Mouse (Mus musculus): Measurements from ENCODE around the gene Dusp5. TPM values are rescaled to one million over a fixed set of nuclear protein-coding genes. Genes with fewer than 3 reads are reported as not detected.

Dusp5 gene
- polyA plus RNA-seq, 1 experiment from 2014 or later = 2.9 TPM

DNA sequence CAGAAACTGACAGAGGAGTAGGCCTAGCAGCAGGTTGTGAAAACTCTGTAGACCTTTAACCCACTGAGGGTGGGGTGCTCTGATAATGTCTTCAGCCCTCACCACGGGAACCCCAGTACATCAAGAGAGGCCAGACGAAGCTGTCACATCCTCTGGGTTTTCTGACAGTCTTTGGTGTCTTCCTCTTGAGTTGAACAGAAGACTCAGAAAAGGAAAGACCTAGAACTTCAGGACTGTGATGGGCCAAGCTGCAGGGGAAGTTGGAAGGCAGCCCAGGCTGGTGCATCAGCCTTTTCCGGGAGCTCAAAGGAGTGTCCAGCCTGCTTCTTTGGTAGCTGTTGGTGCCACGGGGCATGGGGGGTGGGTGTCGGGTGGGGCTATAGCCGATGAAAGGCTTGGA is 6.5 kb downstream of the Dusp5 start:
- H3K27ac ChIP-seq (replicated peaks) = no peak overlapping the region
- no peaks in the 10 kb centered on the region for H3K36me3 ChIP-seq
- no peak overlapping the region for H3K4me3 ChIP-seq
- no peaks in the 10 kb centered on the region for H3K4me1 ChIP-seq
- ATAC-seq (replicated peaks) = no peak
- H3K9ac ChIP-seq (replicated peaks) = no peak overlapping the region
- WGBS = 81% methylated on average over 6 of the region's 6 CpGs
- no peak overlapping the region for H3K4me2 ChIP-seq (replicated peaks)
- H3K9me3 ChIP-seq = no peaks in the 10 kb centered on the region
- H3K27me3 ChIP-seq = peaks cover 16% of the 10 kb centered on the region; the same call in 1 of the 2 replicates

DNA sequence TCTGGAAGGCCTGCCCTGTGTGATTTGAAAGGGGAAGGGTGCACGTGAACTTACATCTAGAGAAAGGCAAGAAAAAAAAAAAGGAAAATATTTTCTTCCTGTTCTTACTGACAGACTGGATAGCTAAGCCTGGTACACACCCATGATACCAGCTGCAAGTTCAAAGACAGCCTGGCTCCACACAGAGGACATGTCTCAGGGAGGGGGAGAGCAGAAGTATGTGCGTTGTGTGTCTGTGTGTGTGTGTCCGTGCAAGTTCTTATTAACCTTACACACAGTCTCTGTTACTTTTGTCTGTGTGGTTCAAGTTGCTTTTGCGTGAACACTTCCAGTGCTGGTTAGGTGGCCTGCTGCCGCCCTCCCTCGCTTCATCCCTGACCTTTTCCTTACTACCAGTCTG is 7.3 kb downstream of the Dusp5 start:
- H3K27me3 ChIP-seq = peaks cover 7% of the 10 kb centered on the region; the same call in 1 of the 2 replicates
- no peaks in the 10 kb centered on the region for H3K9me3 ChIP-seq
- 91% methylated on average over 6 of the region's 6 CpGs for WGBS
- no peak overlapping the region for H3K4me3 ChIP-seq
- no peak for ATAC-seq (replicated peaks)
- no peak overlapping the region for H3K9ac ChIP-seq (replicated peaks)
- no peaks in the 10 kb centered on the region for H3K36me3 ChIP-seq
- no peak overlapping the region for H3K4me2 ChIP-seq (replicated peaks)
- H3K4me1 ChIP-seq = no peaks in the 10 kb centered on the region
- H3K27ac ChIP-seq (replicated peaks) = no peak overlapping the region

DNA sequence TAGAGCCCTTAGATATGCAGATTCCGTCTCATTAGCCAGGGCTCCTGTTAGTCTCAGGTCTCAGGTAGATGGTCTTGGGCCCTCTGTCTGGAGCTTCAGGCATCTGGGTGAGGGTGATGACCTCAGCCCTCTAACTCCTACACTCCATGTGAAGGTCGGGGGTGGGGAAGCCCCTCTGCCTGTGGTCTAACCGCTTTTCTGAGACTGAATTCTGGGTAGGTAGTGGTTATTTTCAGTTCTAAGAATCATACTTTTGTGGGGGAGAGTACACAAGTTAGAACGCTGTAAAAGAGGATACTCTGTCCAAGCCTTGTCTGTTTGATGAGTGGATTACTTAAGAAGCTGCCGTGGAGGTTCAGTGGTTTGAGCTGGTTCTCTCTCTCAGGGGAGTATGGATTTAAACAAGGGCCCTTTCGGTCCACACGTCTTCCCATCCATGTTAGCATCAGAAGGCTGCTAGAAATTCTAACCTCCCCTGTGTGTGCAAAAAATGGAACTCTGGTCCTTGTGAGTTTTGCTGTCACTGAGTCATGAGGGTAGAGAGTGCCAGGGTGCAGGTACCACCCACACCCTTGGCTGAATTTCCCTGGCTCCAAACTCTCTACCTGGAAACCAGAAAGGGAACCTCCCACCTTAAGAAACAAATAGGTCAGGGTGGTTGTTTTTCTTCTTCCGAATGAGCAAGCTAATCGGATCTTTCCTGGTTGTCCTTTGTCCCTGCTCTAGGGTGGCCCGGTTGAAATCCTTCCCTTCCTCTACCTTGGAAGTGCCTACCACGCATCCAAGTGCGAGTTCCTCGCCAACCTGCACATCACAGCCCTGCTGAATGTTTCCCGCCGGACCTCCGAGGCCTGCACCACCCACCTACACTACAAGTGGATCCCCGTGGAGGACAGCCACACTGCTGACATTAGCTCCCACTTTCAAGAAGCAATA is 8.1 kb downstream of the Dusp5 start:
- WGBS = 78% methylated on average over 17 of the region's 17 CpGs
- H3K4me2 ChIP-seq (replicated peaks) = no peak overlapping the region
- no peak overlapping the region for H3K27ac ChIP-seq (replicated peaks)
- no peaks in the 10 kb centered on the region for H3K9me3 ChIP-seq
- H3K9ac ChIP-seq (replicated peaks) = no peak overlapping the region
- no peaks in the 10 kb centered on the region for H3K36me3 ChIP-seq
- no peaks in the 10 kb centered on the region for H3K4me1 ChIP-seq
- no peak overlapping the region for H3K4me3 ChIP-seq
- H3K27me3 ChIP-seq = peaks cover under 1% of the 10 kb centered on the region; the same call in 1 of the 2 replicates
- ATAC-seq (replicated peaks) = no peak

DNA sequence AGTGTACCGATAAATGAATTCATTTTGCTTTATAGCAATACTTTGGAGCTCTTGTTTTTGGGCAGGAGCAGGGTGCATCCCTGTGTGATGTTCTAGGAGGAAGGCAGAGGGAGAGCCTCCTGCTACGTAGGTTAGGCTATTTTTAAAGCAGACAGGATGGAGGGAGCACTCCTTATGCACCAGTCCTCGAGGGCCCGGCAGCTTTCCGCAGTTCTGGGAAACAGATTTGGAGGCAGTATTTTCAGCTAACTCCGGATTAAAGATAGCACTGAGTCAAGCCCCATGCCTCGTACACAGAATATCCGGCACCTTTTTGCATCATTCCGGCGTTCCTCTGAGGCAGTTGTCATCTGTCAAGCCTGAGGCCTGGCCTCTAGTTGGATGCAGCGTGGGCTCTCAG is 9.1 kb downstream of the Dusp5 start:
- Histone ChIP-seq H3K4me2 (replicated peaks) (no peak overlapping the region), H3K4me3 (no peak overlapping the region), H3K4me1 (no peaks in the 10 kb centered on the region), H3K36me3 (no peaks in the 10 kb centered on the region), H3K9ac (replicated peaks) (no peak overlapping the region), H3K9me3 (no peaks in the 10 kb centered on the region), H3K27ac (replicated peaks) (no peak overlapping the region), H3K27me3 (no peaks in the 10 kb centered on the region)
- 95% methylated on average over 11 of the region's 11 CpGs for WGBS
- ATAC-seq (replicated peaks) = no peak

DNA sequence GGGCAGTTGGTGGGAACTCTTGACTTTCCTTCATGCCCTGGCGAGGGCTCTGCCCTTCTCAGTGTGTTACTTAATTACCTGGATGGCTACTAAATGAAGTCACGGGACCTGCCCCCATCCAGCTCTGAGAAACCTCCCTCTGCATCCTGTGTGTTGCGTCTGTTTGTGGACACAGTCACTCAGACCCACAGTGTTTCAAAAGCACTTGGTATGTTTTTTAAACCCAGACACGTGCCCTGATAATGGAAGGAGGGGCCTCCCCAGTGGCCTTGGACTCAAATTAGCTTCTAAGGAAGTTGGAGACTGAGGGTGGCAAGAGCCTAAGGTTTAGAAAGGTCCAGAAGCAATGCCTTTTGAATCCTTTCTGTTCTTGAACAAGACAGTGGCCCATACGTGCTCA is 9.9 kb downstream of the Dusp5 start:
- no peak overlapping the region for H3K4me2 ChIP-seq (replicated peaks)
- no peak overlapping the region for H3K4me3 ChIP-seq
- no peak overlapping the region for H3K27ac ChIP-seq (replicated peaks)
- H3K9me3 ChIP-seq = no peaks in the 10 kb centered on the region
- no peaks in the 10 kb centered on the region for H3K4me1 ChIP-seq
- WGBS = 66% methylated on average over 5 of the region's 5 CpGs
- no peaks in the 10 kb centered on the region for H3K27me3 ChIP-seq
- H3K9ac ChIP-seq (replicated peaks) = no peak overlapping the region
- ATAC-seq (replicated peaks) = no peak
- H3K36me3 ChIP-seq = no peaks in the 10 kb centered on the region

DNA sequence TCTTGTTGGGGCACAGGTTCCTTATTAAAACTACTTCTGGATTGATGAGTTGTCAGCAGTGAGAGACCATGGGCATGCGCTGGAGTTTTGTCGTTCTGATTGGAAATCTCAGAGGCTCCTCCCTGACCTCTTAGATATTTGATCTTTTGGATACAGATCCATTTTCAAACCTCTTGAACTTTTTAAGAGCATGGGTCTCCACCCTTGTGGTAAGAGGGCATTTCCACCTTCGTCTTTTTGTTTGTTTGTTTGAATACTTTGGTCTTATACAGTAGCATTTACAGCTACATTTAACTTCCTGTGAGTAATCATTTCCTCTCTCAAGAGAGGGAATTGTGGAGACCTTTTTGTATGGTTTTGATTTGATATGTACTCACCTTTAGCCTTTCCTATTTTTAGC is 10.4 kb downstream of the Dusp5 start:
- no peaks in the 10 kb centered on the region for H3K9me3 ChIP-seq
- H3K4me3 ChIP-seq = no peak overlapping the region
- no peaks in the 10 kb centered on the region for H3K4me1 ChIP-seq
- ATAC-seq (replicated peaks) = no peak
- H3K27me3 ChIP-seq = no peaks in the 10 kb centered on the region
- no peak overlapping the region for H3K4me2 ChIP-seq (replicated peaks)
- 85% methylated on average over 3 of the region's 3 CpGs for whole genome bisulfite sequencing
- no peak overlapping the region for H3K27ac ChIP-seq (replicated peaks)
- no peak overlapping the region for H3K9ac ChIP-seq (replicated peaks)
- no peaks in the 10 kb centered on the region for H3K36me3 ChIP-seq

DNA sequence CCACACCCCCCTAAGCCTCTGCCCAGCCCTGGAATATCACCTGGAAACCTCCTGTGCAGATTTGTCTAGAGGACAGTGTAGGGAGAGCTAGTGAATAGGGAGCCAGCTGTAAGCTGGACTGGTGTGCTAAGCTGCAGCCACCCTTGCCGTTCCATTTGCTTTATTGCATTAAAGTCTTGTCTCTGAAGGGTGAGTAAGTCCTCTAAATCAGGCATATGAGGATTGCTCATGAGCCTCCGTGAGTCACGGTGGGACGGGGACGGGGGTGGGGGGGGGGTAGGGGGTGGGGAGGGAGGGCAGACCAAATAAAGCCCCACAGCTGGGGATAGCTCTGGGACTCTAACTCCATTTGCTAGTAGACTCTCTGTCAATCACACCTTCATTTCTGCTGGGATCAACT is 14.7 kb downstream of the Dusp5 start:
- ATAC-seq (replicated peaks) = no peak
- H3K27ac ChIP-seq (replicated peaks) = no peak overlapping the region
- H3K4me3 ChIP-seq = no peak overlapping the region
- H3K4me2 ChIP-seq (replicated peaks) = no peak overlapping the region
- WGBS = 62% methylated on average over 5 of the region's 5 CpGs
- no peaks in the 10 kb centered on the region for H3K4me1 ChIP-seq
- no peak overlapping the region for H3K9ac ChIP-seq (replicated peaks)
- no peaks in the 10 kb centered on the region for H3K9me3 ChIP-seq
- no peaks in the 10 kb centered on the region for H3K36me3 ChIP-seq
- H3K27me3 ChIP-seq = no peaks in the 10 kb centered on the region

DNA sequence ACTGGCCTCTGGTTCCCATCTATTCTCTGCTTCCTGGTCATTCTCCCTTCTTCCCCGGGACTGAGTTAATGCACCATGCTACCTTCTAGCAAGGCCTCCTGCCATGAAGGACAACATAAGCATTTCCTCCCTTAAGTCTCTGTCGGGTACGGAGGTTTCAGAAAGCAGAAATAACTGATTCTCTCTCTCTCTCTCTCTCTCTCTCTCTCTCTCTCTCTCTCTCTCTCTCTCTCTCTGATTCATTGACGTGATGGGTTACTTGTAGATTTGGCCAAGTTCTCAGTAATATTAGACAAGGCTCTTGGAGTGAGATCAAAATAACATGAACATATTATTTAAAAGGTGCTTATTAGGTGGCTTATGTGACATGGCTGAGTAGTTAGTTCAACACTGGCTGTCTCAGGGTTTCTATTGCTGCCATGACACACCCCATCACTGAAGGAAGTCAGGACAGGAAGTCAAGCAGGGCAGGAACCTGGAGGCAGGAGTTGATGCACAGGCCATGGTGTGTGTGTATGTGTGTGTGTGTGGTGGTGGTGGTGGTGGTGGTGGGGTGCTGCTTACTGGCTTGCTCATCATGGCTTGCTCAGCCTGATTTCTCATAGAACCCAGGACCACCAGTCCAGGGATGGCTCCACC is 16.1 kb downstream of the Dusp5 start:
- Histone ChIP-seq H3K27ac (replicated peaks) (no peak overlapping the region), H3K27me3 (no peaks in the 10 kb centered on the region), H3K4me2 (replicated peaks) (no peak overlapping the region), H3K9me3 (no peaks in the 10 kb centered on the region), H3K4me1 (no peaks in the 10 kb centered on the region), H3K9ac (replicated peaks) (no peak overlapping the region), H3K4me3 (no peak overlapping the region), H3K36me3 (no peaks in the 10 kb centered on the region)
- no peak for ATAC-seq (replicated peaks)
- WGBS = 80% methylated on average over 4 of the region's 4 CpGs

DNA sequence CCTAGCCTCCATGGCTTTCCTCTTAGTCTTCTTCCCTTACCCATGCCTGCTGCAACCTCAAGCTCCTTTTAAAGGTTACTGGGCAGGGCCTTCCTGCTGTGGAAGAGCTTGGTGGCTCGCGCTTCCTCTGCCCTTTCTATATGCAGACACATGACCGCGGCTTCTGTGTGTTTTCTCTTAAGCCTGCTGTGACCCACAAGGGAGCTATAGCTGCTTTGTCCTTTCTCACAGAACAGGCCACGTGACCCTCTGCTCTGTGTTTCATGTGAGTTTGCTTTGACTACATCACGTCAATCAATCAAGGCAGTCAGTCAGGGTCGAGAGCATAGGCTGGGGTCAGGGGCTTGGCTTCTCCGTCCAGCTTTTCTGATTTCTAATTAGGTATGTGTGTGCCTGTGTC is 18.7 kb downstream of the Dusp5 start:
- no peak overlapping the region for H3K4me2 ChIP-seq (replicated peaks)
- H3K9ac ChIP-seq (replicated peaks) = no peak overlapping the region
- no peak overlapping the region for H3K27ac ChIP-seq (replicated peaks)
- 28% methylated on average over 8 of the region's 8 CpGs for WGBS
- no peak overlapping the region for H3K4me3 ChIP-seq
- no peaks in the 10 kb centered on the region for H3K9me3 ChIP-seq
- H3K36me3 ChIP-seq = no peaks in the 10 kb centered on the region
- ATAC-seq (replicated peaks) = no peak
- no peaks in the 10 kb centered on the region for H3K4me1 ChIP-seq
- no peaks in the 10 kb centered on the region for H3K27me3 ChIP-seq

DNA sequence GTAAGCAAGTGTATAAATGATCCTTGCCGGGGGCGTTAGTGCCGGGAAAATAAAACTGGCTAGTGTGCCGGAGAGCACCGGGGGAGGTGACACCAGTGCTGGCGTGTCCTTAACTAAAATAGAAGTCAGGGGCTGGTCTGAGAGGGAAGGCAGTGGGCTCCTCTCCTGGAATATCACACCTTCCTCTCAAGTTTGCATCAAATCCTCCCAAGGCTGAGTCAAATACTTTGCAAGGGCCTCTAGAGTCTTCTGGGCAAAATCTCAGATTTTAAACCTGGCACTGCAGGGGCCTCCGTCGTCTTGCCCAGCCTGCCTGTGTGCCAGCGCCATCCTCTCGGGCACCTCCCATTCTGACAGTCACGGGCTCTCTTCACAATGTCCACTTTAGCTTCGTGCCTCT is 22.1 kb downstream of the Dusp5 start:
- Histone ChIP-seq H3K4me1 (no peaks in the 10 kb centered on the region), H3K9me3 (no peaks in the 10 kb centered on the region), H3K27me3 (no peaks in the 10 kb centered on the region), H3K9ac (replicated peaks) (no peak overlapping the region), H3K36me3 (no peaks in the 10 kb centered on the region), H3K4me3 (no peak overlapping the region), H3K4me2 (replicated peaks) (no peak overlapping the region), H3K27ac (replicated peaks) (no peak overlapping the region)
- WGBS = 79% methylated on average over 12 of the region's 12 CpGs
- no peak for ATAC-seq (replicated peaks)

DNA sequence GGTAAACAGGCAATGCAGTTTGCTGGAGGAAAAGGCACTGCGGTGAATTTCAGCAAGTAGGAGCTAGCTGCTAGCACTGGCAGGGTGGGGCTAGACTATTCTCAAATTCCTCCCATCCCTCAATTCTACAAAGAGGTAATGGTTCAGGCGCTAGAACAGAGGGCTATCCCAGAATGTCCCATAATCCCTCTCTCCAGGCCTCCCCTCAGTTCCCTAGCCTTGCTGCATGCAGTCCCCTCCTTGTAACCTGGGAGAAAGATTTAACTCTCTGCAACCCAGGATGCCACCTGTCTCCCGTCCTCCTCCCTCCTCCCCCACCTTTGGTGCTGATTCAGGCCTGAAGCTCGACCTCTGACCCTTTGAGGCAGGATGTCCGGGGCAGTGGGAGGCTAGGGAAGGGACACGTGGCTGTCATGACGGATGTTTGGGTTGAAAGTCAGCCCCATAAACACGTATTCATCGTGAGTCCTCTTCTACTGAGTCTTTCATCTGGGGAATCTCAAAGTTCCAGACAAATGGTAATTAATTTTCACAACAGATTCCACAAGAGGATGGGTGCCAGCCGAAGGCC is 23.4 kb downstream of the Dusp5 start:
- 43% methylated on average over 10 of the region's 10 CpGs for WGBS
- ATAC-seq (replicated peaks) = no peak
- no peaks in the 10 kb centered on the region for H3K9me3 ChIP-seq
- no peak overlapping the region for H3K4me3 ChIP-seq
- no peak overlapping the region for H3K27ac ChIP-seq (replicated peaks)
- H3K4me1 ChIP-seq = 0 out of 2 replicates have a peak, but pooled peaks cover 2% of the 10 kb centered on the region
- H3K36me3 ChIP-seq = no peaks in the 10 kb centered on the region
- no peak overlapping the region for H3K4me2 ChIP-seq (replicated peaks)
- H3K9ac ChIP-seq (replicated peaks) = no peak overlapping the region
- H3K27me3 ChIP-seq = no peaks in the 10 kb centered on the region

DNA sequence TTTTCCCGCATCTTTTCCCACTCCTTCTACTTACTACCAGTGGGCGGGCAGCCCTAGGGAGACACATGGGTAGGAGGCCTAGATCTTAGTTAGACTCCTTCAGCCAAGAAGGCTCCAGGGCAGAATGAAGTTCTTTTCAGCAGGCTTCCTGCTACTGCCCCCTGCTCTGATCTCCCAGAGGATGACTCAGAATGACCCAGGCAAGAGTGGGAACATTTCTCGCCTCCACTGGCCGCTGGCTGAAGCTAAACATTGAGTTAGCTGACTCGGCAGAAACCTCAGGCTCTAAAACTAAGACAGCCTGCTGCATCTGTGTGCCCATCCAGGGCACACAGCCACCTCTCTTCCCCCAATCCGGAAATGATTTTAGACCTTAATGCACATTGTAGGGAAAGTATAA is 23.9 kb downstream of the Dusp5 start:
- no peaks in the 10 kb centered on the region for H3K27me3 ChIP-seq
- H3K4me2 ChIP-seq (replicated peaks) = no peak overlapping the region
- H3K4me1 ChIP-seq = 0 out of 2 replicates have a peak, but pooled peaks cover 4% of the 10 kb centered on the region
- H3K36me3 ChIP-seq = no peaks in the 10 kb centered on the region
- no peak overlapping the region for H3K4me3 ChIP-seq
- no peak for ATAC-seq (replicated peaks)
- no peak overlapping the region for H3K9ac ChIP-seq (replicated peaks)
- no peaks in the 10 kb centered on the region for H3K9me3 ChIP-seq
- 61% methylated on average over 6 of the region's 6 CpGs for WGBS
- no peak overlapping the region for H3K27ac ChIP-seq (replicated peaks)

All from forebrain, embryonic 15.5 days (tissue).